Comparison of ENCODE assay signal across 7 mouse cellular contexts in genomic region chr10:79985334-79986231, GRCm38 (mm10). TPM values are rescaled to one million over a fixed set of nuclear protein-coding genes. Genes with fewer than 3 reads are reported as not detected.
DNase-seq lines count a peak whose midpoint lies in the region; ATAC-seq lines count a peak whose summit lies in the region.

No protein-coding gene starts in this region.

- DNase-seq in MN1 (ENCODE audit: low spot score): peak; percentile 87
- peak; percentile 89 for DNase-seq in cerebellum, adult 9-10 months
- peak; percentile 58 to 61 for DNase-seq in frontal cortex, postnatal 14 days (ENCODE audit: low spot score in 2 of 2)
- DNase-seq in left cerebral cortex, adult 18-20 months (ENCODE audit: low spot score in 2 of 2): peak; percentile 56 to 60
- peak; percentile 84 for DNase-seq in lung, postnatal 36 days
- DNase-seq in right cerebral cortex, postnatal 10 days (ENCODE audit: low spot score in 2 of 2): peak; percentile 69 to 78

- peak overlapping the region; percentile 80 for H3K4me3 ChIP-seq in hindbrain, embryonic 16.5 days (ENCODE audit: low read length)

- no peaks in the 10 kb centered on the region for H3K36me3 ChIP-seq in hindbrain, embryonic 16.5 days (ENCODE audit: control insufficient read depth, insufficient read depth, low read length)

- peaks cover 31% of the 10 kb centered on the region for H3K4me1 ChIP-seq in hindbrain, embryonic 16.5 days (ENCODE audit: control insufficient read depth, insufficient read depth, low read depth, low read length)

- peak; percentile 12; the same call in 1 of the 2 replicates for ATAC-seq in hindbrain, embryonic 16.5 days

- peaks cover 24% of the 10 kb centered on the region for H3K27me3 ChIP-seq in hindbrain, embryonic 16.5 days (replicated peaks; ENCODE audit: control insufficient read depth, insufficient read depth, low read length)

- H3K9me3 ChIP-seq in hindbrain, embryonic 16.5 days (ENCODE audit: control insufficient read depth, low read length): no peaks in the 10 kb centered on the region

- peak overlapping the region; percentile 93 for H3K9ac ChIP-seq in hindbrain, embryonic 16.5 days (ENCODE audit: low read depth, low read length)

- H3K27ac ChIP-seq in hindbrain, embryonic 16.5 days (ENCODE audit: low read depth, low read length): peak overlapping the region; percentile 94

- peak overlapping the region; percentile 98 for H3K4me2 ChIP-seq in hindbrain, embryonic 16.5 days (ENCODE audit: low read length)

- WGBS in hindbrain, embryonic 16.5 days: 3% methylated on average over 35 of the region's 35 CpGs

RNA-seq across cellular contexts. Expression of gene Tmem259, which starts 1.5 kb away (rescaled TPM):
- polyA plus RNA-seq in hindbrain, embryonic 16.5 days (2015; fragmentation: Nextera tagmentation; extraction: Ambion mirVana): 11.7 and 17.4 TPM in 2 replicates
- total RNA-seq in left cerebral cortex, adult 18-20 months (2021): 100 to 1,000 TPM; 112 to 113 TPM

RNA-seq across cellular contexts. Expression of gene Cnn2, which starts 2.8 kb away (rescaled TPM):
- 30.5 and 38.9 TPM in 2 replicates for polyA plus RNA-seq in hindbrain, embryonic 16.5 days (2015; fragmentation: Nextera tagmentation; extraction: Ambion mirVana)
- 1 to 10 TPM; 6.7 to 8.0 TPM for total RNA-seq in left cerebral cortex, adult 18-20 months (2021)

RNA-seq across cellular contexts. Expression of gene Abca7, which starts 10.7 kb away (rescaled TPM):
- 4.2 and 5.1 TPM in 2 replicates for polyA plus RNA-seq in hindbrain, embryonic 16.5 days (2015; fragmentation: Nextera tagmentation; extraction: Ambion mirVana)
- total RNA-seq in left cerebral cortex, adult 18-20 months (2021): 10 to 100 TPM; 13.0 to 13.7 TPM

RNA-seq across cellular contexts. Expression of gene Grin3b, which starts 15.1 kb away (rescaled TPM):
- polyA plus RNA-seq in hindbrain, embryonic 16.5 days (2015; fragmentation: Nextera tagmentation; extraction: Ambion mirVana): 0.45 and 0.46 TPM in 2 replicates
- total RNA-seq in left cerebral cortex, adult 18-20 months (2021): under 1 TPM; 0.14 to 0.16 TPM

RNA-seq across cellular contexts. Expression of gene Wdr18, which starts 25.6 kb away (rescaled TPM):
- 97.7 and 102 TPM in 2 replicates for polyA plus RNA-seq in hindbrain, embryonic 16.5 days (2015; fragmentation: Nextera tagmentation; extraction: Ambion mirVana)
- total RNA-seq in left cerebral cortex, adult 18-20 months (2021): 10 to 100 TPM; 45.3 to 46.5 TPM

Comparison
In these comparisons a context has a peak if more than half of its experiments do, and no peak if none do; other contexts are left out.
1. Peak in every context shown above with its lines: DNase-seq, ATAC-seq, H3K4me3 ChIP-seq and H3K27ac ChIP-seq.